Mouse (Mus musculus) mouse trophoblast stem cell (cell line): ENCODE measurements at regions not wholly inside any gene's neighbourhood (a gene's known extent, or its start where the extent isn't known, plus 50 kb on each side); places are given as distances from the start of the nearest gene placed in this dataset.

Experiments used
- in situ Hi-C, 2 experiments: fragments of 300-500 bp; cut with MseI, MboI; formaldehyde crosslinking; loops; 2 replicates in 1 of 2; 3 replicates in 1 of 2; pipeline ENCODE4 v1.15.1; 2025

DNA sequence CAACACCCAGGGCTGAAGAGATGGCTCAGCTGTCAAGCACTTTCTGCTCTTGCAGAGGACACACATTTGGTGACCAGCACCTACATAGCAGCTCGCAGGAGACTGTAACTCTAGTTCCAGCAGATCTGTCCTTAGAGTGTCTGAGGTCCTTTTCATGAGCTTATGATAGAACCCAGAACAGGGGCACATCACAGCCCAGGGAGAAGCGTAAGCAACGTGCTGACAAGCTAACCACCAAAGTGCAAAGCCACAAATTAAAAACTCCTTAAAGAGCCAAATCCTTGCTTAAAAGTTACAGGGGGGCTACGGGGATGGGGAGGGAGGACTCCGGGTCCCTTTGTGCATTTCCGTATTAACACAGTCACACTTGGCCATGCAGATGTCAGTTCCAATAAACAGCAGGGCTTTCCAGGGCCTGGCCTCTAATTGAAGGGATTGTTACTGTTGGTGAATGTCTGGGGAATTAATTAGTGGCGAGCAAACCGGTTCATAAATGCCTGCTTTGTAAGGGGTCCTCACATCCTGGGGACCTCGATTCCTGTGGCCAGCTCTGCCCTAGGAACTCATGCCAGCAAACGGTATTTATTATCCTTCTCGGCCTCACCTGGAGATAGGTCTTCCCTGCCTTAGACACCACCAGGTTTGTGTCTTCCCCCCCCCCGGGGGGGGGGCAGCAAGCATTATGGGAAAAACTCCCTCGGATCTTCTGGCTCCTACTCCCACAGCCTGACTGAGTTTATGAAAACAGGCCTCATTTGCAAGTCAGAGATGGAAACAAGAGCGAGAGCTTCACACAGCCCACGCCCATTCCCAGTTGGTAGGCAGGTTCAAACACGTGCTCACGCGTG is 447.5 kb downstream of the Cd83 start:
- in situ Hi-C loops: no loop called here

DNA sequence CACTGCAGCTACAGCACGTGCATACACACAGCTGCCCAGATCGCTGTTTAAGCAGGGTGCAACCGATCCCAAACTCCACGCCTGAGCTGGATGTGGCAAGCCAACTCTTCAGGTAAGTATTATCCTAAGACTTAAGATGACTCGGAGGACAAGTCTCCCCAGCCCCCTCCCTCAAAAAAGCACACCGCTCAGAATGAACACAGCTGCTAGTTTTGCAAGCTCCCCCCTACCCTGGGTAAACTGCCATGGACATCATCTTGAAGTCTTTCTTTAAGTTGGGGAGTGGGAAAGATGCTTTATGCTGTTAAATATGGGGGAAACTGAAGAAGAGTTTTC is 448.1 kb downstream of the Cd83 start:
- in situ Hi-C loops: no loop called here

DNA sequence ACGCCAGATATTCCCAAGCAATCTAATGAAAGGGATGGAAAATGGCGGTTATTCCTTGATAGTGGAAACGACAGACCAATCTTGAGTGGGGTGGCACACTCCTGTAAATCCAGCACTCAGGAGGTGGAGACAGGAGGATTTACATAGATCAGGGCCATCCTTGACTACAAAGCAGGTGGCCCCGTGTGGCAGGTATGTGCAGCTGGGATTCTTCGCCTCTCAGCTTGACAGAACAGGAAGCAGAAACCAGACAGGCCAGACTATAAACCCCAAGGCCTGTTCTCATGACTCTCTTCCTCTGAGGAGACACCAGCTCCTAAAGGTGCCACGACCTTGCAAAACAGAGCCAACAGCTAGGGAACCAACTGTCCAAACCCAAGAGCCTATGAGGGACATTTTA is 449.7 kb downstream of the Cd83 start:
- in situ Hi-C loops: no loop called here

DNA sequence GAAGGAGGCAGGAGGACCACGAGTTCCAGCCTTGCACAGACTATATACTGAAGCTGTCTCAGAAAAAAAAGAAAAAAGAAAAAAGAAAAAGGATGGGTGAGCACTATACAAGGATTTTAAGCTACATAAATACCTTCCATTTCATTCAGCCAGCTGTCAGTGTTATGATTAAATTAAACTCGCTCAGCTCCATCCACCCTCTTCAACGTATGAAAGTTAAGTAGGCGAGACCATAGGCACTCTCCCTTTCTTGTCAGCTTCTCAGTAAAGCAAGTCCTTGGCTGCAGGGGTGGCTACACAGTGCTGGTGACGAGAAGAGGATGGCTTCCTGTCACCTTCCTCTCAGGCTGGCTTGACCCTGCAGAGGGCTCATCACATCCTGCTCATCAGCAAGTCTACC is 450.7 kb downstream of the Cd83 start:
- in situ Hi-C loops: no loop called here

DNA sequence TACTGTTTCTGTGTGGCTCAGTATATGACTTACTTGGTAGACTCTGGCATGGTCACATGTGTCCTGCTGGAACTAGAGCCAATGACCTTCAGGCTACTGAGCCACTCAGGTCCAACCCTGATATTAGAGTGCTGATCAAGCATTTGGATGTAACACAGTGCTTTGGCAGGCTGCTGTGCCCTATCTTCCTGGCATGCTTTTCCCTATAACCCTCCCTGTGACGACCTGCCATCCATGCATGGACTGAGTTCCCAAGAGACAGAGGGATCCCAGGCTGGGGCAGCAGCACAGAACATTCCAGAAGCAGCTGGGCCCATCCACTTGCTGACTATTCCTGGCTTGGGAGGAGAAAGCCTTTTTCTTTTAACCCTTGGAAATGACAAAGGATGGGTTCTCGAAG is 451.4 kb downstream of the Cd83 start:
- in situ Hi-C loops: no loop called here

DNA sequence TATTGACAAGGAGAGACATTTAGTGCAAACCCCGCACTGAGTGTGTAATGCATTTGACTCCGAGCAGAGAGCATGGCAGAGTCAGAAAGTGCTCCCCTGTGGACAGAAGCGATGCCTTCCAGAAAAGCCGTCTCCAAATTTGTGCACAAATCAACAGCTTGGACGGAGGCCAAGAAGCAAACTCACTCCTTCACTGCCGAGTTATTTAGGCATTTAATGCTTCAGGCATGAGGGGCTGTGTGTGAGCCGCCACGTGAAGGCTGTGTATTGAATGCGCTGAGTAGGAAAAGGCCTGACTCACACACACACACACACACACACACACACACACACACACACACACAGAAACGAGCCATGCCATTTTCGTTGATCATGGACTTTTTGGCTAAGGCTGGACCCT is 453.7 kb downstream of the Cd83 start:
- in situ Hi-C loops: no loop called here

DNA sequence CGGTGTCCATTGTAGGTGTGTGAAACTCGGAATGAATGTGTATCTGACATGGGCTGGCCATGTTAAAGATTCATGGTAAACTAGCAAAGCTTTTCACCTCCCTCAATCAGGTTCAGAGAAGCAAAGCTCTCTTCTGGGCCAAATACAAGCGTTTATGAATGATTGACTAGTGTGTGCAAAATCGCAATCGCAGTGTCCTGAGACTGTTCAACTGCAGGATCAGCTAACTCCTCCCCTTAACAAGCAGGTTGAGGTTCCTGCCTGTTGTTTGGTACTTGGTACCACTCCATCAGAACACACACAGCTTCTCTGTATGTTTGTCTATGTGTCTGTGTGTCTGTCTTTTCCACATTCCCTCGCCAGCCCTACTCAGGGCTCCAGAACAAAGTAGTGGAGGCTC is 458.6 kb downstream of the Cd83 start:
- in situ Hi-C loops: loop anchor here in 1 of 2 experiments (5.0 kb wide), 1 partner anchor 49 kb away; no protein-coding TSS in a partner anchor

DNA sequence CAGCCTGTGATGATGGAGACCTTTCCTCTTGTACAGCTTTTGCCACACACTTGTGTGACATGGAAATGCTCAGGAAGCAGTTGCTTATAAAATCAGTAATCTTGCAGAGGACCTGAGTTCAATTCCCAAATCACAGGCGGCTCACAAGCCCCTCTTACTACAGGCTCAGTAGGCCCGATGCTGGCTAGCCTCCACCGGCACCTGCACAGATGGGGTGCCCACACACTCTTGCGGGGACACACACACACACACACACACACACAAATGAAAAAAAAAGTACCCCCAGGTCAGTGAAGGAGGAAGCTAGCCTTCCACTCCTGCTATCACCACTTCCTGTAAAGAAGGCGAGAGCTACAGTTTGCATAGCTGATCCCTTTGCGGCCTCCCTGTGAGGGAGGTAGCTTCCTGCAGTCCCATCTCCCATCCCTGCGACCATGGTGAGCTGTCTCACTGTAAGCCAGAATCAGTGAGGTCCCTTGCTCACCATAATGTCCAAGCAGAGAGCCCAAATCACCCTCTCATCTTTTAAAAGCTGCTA is 462.2 kb downstream of the Cd83 start:
- in situ Hi-C loops: no loop called here

DNA sequence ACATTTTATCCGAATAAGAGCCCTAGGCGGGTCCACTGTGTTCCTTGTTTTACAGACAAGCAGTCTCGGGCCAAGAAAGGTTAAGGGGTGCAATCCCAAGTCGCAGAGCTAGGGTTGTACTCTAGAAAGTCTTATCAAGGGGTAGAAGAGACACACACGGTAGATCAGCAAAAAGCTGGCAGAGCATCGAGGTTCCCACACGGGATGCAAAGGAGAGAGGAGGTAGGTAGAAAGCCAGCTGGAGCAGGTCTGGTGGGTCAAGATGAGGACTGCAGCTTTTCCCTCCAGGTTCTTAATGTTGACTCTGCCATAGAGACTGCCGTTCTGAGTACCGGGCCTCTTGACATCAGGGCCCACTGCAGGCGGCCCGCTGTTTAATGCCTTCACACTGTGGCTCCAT is 463.3 kb downstream of the Cd83 start:
- in situ Hi-C loops: no loop called here

DNA sequence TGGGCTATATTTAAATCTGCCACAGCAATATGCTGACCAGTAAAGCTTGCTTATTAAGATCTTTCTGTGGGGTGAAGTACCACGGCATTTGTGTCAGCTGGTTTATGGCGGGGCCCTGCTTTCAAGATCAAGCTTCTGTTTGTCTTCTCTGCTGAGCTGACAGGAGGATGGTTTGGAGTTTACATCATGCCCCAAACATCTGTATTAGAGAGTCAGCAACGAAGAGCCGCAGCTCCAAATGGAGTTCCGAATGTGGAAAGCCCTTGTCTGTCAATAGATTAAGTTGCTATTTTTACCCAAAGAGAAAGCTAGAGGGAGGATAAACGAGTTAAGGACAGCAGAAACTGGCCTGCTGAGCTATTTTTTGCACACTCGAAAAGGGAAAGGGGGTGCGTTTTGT is 463.8 kb downstream of the Cd83 start:
- in situ Hi-C loops: no loop called here

DNA sequence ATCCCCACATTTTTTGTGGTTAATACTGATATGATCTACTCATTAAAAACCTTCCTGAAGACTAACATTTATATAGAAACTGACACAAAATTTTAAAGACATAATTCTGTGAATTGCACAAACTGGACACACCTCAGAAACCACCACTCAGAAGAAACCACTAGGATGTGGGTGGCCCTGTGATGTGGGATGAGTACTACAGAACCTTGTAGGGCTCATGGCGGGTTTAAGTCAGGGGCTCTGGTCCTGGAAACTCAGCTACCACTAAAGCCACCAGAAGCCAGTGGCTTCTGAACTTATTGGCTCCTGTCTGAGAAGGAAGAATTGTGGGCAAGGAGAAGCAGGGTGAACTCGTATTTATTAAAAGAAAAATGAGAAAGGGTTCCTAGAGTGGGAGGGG is 464.5 kb downstream of the Cd83 start:
- in situ Hi-C loops: no loop called here

DNA sequence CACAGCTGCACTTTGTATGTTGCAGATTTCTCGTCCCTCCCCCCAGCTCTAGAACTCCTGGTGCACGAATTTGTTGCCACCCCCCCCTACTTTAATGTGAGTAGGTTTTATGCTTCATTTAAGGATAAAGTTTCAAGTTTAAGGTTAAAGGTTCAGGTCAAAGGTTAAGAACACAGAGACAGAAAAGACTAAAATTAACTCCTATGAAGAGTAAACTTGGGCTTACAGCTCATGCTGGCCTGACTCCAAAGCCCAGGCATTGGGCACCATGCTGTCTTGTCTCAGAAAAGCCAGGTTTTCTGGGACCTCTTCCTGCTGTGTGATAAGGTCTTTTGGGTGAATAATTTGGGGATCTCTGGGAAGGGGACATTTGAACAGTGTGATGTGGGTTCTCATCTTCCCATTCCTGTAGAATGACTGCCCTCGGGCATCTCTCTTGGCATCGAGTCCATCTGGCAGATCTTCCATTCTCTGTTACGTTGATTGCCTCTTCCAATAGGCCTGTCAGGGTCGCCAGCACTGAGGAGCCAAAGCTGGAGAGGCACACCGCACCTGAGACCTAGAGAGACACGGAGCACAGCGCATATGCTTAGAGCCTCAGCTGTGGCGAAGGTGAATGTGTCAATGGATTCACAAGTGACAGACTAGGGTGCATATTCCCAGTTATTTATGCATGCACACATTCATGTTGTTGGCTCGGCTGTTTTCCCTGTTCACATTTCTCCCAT is 466.1 kb downstream of the Cd83 start:
- in situ Hi-C loops: no loop called here

DNA sequence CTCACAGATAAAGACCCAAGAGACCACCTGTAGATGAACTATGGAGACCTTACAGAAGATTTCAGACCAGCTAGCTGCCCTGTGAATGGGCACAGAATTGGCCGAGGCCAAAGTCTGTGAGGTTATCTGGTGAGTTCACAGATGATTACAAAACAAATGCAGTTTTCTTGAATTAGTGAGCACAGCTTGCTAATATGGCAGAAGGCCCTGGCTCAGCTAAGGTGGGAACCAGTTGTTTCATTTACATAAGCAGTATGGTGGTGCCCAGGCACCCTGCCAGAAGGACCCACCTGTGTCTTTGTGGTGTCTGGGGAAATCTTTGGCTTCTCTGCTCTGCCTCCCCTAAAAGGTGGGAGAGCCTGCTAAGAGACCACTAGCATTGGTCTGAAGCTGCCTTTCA is 466.9 kb downstream of the Cd83 start:
- in situ Hi-C loops: no loop called here

DNA sequence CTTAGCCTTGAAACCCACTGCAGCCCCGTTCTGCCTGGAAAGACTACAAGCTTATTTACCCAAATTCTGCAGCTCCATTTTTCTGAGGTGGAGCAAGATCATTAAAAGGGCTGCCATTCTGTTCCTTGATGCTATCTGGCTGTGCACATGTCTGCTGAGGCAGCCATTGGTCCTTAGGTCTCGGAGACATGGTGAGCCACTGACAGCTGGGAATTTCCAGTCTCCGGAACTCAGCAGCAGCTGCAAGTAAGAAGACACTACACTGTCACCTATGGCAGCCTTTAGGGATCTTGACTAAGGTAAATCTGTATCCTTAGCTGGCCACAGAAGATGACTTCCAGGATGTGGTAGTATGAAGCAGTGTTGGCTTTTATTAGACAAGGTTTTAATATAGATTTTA is 467.9 kb downstream of the Cd83 start:
- in situ Hi-C loops: no loop called here

DNA sequence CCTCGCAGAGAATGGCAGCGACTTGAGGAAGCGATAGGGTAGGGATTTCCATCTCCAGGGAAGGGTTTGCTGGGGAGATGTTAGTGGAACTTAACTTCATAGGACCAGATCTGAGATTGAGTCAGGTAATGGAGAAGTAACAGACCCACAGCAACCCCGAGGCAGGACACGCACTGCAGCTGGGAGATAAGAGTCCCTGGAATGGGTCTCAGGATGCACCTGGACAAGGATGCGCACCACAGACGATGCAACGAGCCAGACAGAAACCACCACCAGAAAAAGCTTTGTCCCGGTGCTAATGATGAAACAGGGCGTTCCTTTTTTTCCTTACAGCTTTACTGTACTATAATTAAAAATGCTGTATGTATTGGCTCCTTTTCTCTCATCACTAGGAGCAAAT is 470.9 kb upstream of the Jarid2 start:
- in situ Hi-C loops: no loop called here

DNA sequence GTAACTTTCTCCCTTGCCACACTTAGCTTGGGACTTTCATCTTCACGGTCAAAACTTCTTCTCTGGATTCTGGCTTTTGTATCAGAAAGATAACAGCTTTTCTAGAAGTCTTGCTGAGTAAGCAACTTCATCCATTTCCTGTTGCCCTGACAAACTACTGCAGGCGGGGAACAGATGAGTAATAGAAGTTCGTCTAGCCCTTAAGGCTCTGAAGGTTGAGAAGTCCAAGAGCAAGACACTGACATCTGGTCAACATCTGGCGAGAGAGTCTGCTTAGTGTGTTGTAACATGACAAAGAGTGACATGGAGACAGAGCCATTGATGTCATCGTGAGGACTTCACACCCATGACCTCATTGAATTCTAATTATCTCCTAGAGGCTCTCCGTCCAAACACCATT is 469.2 kb upstream of the Jarid2 start:
- in situ Hi-C loops: no loop called here

DNA sequence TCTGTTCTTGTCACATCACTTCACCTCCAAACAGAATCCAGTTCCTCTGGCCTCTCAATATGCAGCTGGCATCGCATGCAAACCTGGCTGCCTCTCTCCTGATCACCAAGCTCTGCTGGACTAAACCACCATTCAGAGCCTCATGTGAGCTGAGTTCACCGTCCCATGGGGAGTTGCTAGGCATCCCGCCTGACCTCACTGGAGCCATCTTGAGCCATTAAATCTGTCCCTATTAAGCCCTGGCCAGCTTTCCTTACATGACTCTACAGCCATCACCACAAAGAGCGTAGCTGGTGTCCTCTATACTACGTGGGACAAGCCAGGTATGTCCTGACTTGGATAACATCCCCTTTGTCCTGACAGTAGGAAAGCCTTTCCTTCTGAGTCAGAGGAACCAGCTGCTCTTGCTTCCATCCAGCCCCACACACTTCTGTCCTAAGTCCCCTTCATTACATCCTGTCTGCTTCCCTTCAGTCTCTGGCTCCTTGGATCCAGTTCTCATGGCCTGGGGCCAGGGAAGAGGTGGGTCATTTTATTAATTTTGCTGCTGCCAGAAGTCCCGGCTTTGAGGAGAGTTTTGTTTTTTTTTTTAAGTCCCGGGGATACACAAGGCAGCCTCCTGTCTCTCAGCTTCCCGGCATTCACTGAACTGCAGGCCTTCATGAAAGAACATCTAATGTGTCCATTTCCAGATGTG is 468.5 kb upstream of the Jarid2 start:
- in situ Hi-C loops: no loop called here

DNA sequence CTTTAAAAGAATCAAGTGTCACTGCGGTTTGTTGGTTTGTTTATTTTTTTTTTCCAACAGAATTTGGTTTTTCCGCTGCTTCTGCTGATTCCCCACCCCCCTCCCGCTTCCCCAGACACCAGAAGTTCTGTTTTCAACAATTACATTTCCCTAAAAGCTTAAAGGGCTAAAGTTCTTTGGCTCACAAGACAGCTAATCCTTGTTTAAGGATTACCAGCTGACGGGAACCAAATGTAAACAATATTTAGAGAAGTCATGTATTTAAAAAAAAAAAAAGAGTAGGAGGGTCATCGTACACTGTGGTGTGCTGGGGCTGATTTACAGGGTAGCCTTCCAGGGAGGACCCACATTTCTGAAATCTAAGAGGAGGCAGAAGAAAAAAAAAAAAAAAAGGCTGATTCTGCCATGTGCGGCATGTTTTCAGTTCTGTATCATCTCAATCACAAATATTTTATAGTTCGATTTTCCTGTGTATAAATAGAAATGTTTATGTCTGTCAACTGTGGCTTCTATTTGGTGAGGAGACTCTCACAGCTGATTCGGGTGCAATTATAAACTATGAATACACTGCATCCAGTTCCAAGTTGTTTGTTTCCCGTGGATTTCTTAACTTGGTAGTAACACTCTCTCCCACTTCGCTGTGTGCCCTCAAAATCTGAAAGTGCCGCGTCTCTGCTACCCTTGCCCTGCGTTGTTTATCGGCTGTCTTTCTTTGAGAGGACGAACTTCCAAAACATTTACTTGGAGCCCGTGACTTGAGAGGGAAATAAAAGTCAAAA is 456.3 kb upstream of the Jarid2 start:
- in situ Hi-C loops: no loop called here

DNA sequence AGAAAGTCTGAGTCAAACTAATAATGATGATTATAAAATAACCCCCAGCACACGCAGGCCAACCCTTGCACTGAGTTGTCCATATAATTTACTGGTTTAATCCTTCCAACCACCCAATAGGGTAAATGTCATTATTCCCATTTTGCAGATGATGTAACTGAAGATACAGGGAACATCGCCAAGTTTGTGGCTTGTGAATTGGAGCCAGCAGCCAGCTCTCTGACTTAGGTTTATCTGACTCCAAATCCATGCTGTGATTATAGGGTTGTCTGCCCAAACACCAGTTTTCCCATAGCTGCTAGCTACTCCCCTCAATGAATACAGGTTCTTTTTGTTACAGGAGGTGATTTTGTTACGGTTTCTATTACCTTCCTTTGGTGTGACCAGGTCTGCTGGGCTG is 451.3 kb upstream of the Jarid2 start:
- in situ Hi-C loops: no loop called here

DNA sequence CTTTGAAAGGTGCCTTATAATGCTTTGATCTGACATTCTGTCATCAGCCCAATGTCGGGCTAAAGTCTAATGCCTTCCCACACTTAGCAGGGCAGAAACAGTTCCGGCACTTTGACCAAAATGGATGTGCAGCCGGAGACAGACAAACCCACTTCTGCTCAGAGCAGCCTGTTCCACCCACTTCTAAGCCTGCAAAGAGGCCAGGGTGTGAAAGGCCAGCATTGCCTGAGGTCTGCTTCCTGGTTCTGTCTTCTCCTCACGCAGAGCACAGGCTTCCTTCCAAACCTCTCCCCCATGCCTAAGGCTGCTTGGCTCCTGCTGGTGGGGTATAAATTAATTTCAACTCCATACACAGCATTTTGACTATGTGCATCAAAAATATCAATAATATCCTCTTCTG is 450.2 kb upstream of the Jarid2 start:
- in situ Hi-C loops: no loop called here

DNA sequence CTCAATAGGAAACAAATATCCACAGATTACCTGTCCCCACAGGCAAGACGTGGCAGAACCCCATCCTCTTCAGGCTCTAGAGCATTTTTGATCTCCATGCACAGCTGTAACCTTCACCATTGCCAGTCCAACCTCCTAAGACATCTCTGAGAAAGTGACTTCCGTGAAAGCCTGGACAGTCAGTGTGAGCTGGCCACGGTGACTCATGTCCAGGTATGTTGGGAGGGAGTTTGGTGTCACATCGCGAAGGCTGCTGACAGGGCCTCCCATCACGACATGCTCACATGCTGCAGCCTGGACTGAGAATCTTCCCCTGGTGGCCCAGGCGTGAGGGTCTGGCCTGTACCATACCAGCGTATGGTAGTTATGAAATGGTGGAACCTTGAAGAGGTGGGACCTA is 449.0 kb upstream of the Jarid2 start:
- in situ Hi-C loops: no loop called here

DNA sequence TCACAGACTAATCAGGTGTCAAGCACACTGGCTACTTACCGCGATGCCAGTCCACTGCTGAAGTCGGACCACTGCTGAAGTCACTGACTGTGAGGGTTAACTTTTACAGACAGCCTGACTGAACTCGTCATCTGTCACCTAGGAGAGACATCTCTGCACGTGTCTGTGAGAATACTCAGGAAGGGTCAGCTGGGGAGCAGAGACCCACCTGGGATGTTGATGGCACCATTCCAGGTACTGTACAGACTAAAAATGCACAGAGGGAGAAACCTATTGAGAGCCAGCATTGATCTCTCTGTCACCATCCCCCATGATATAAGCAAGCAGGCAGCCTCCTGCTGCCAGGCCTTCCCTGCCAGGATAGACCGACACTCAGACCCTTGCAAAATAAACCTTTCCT is 447.5 kb upstream of the Jarid2 start:
- in situ Hi-C loops: no loop called here
